Mouse (Mus musculus) megakaryocyte-erythroid progenitor cell, adult 5-6 weeks (primary cell): Measurements from ENCODE around the gene Olfr785. TPM values are rescaled to one million over a fixed set of nuclear protein-coding genes. Genes with fewer than 3 reads are reported as not detected.
"Not testable (repeated sequence)": the region's sequence is repeated elsewhere in the genome, so short reads cannot be mapped to it uniquely, and the experiment has no call there.

Experiments
- ATAC-seq: replicated peaks from 2 replicates; pipeline ENCODE4 v1.8.0; 2016; ENCODE audit warnings: mild to moderate bottlenecking, inconsistent platforms; ENCODE audit not compliant: severe bottlenecking, poor library complexity, low FRiP score, low TSS enrichment
- total RNA-seq, 2 experiments: library from RNA; stranded (forward) in 1 of 2; stranded (reverse) in 1 of 2; fragments of 200-1000, 215-1000 nt in 1 of 2; fragments of >200 nt in 1 of 2; fragmentation: Nextera tagmentation in 1 of 2; gene quantifications; 2 replicates each; pipeline ENCODE4 v1.2.3; 2014 to 2017

Olfr785 gene
- not detected in 2 replicates for total RNA-seq (2014; fragmentation: Nextera tagmentation)
- not detected in 2 replicates for total RNA-seq (2017)

GRCm38 (mm10) chr10:129405126-129405525 lies at the start of gene Olfr785:
TSS of gene Olfr785 (plus strand) at chr10:129405426.
- ATAC-seq: no peak

GRCm38 (mm10) chr10:129356496-129356895 lies 48.7 kb upstream of the Olfr785 start:
- not testable (repeated sequence) for ATAC-seq

- no peak for ATAC-seq
Observed at GRCm38 (mm10) chr10:129357307-129357706, 47.9 kb upstream of the Olfr785 start.

- not testable (repeated sequence) for ATAC-seq
Observed at GRCm38 (mm10) chr10:129374051-129374450, 31.2 kb upstream of the Olfr785 start.

- no peak for ATAC-seq
Observed at GRCm38 (mm10) chr10:129383783-129384182, 21.4 kb upstream of the Olfr785 start, which contains the start of gene Olfr784. TSS of gene Olfr784 (plus strand) at chr10:129384083.

- ATAC-seq: no peak
Observed at GRCm38 (mm10) chr10:129400892-129401291, 4.3 kb upstream of the Olfr785 start.

- no peak for ATAC-seq
Observed at GRCm38 (mm10) chr10:129427006-129427405, 21.8 kb downstream of the Olfr785 start, which contains the start of gene Olfr786. TSS of gene Olfr786 (plus strand) at chr10:129427306.

Other genes starting within 250 kb of the Olfr785 start
- not detected in 2 replicates for gene Olfr771, start 240.7 kb upstream of the Olfr785 start, total RNA-seq (2014; fragmentation: Nextera tagmentation)
- gene Olfr771, start 240.7 kb upstream of the Olfr785 start, total RNA-seq (2017): not detected in 2 replicates
- gene Olfr772, start 227.5 kb upstream of the Olfr785 start, total RNA-seq (2014; fragmentation: Nextera tagmentation): not detected in 2 replicates
- gene Olfr772, start 227.5 kb upstream of the Olfr785 start, total RNA-seq (2017): not detected in 2 replicates
- gene Olfr773, start 218.0 kb upstream of the Olfr785 start, total RNA-seq (2014; fragmentation: Nextera tagmentation): not detected in 2 replicates
- not detected in 2 replicates for gene Olfr773, start 218.0 kb upstream of the Olfr785 start, total RNA-seq (2017)
- gene Olfr774, start 169.2 kb upstream of the Olfr785 start, total RNA-seq (2014; fragmentation: Nextera tagmentation): not detected in 2 replicates
- gene Olfr774, start 169.2 kb upstream of the Olfr785 start, total RNA-seq (2017): not detected in 2 replicates
- not detected in 2 replicates for gene Olfr775, start 157.0 kb upstream of the Olfr785 start, total RNA-seq (2014; fragmentation: Nextera tagmentation)
- not detected in 2 replicates for gene Olfr775, start 157.0 kb upstream of the Olfr785 start, total RNA-seq (2017)
- gene Olfr776, start 146.3 kb upstream of the Olfr785 start, total RNA-seq (2014; fragmentation: Nextera tagmentation): not detected in 2 replicates
- not detected in 2 replicates for gene Olfr776, start 146.3 kb upstream of the Olfr785 start, total RNA-seq (2017)
- not detected in 2 replicates for gene Olfr777, start 133.9 kb upstream of the Olfr785 start, total RNA-seq (2014; fragmentation: Nextera tagmentation)
- not detected in 2 replicates for gene Olfr777, start 133.9 kb upstream of the Olfr785 start, total RNA-seq (2017)
- gene Olfr780, start 87.3 kb upstream of the Olfr785 start, total RNA-seq (2014; fragmentation: Nextera tagmentation): not detected in 2 replicates
- gene Olfr780, start 87.3 kb upstream of the Olfr785 start, total RNA-seq (2017): not detected in 2 replicates
- not detected in 2 replicates for gene Olfr781, start 76.6 kb upstream of the Olfr785 start, total RNA-seq (2014; fragmentation: Nextera tagmentation)
- gene Olfr781, start 76.6 kb upstream of the Olfr785 start, total RNA-seq (2017): not detected in 2 replicates
- not detected in 2 replicates for gene Olfr782, start 56.6 kb upstream of the Olfr785 start, total RNA-seq (2014; fragmentation: Nextera tagmentation)
- not detected in 2 replicates for gene Olfr782, start 56.6 kb upstream of the Olfr785 start, total RNA-seq (2017)
- 0.66 TPM in 1 of 2 replicates, not detected in the other for gene Olfr784, start 21.3 kb upstream of the Olfr785 start, total RNA-seq (2014; fragmentation: Nextera tagmentation)
- gene Olfr784, start 21.3 kb upstream of the Olfr785 start, total RNA-seq (2017): not detected in 2 replicates
- not detected in 2 replicates for gene Olfr786, start 21.9 kb downstream of the Olfr785 start, total RNA-seq (2014; fragmentation: Nextera tagmentation)
- not detected in 2 replicates for gene Olfr786, start 21.9 kb downstream of the Olfr785 start, total RNA-seq (2017)
- gene Olfr787, start 56.4 kb downstream of the Olfr785 start, total RNA-seq (2014; fragmentation: Nextera tagmentation): not detected in 2 replicates
- not detected in 2 replicates for gene Olfr787, start 56.4 kb downstream of the Olfr785 start, total RNA-seq (2017)
- gene Olfr788, start 65.6 kb downstream of the Olfr785 start, total RNA-seq (2014; fragmentation: Nextera tagmentation): not detected in 2 replicates
- gene Olfr788, start 65.6 kb downstream of the Olfr785 start, total RNA-seq (2017): not detected in 2 replicates
- gene Olfr789, start 79.3 kb downstream of the Olfr785 start, total RNA-seq (2014; fragmentation: Nextera tagmentation): not detected in 2 replicates
- not detected in 2 replicates for gene Olfr789, start 79.3 kb downstream of the Olfr785 start, total RNA-seq (2017)
- gene Olfr790, start 93.1 kb downstream of the Olfr785 start, total RNA-seq (2014; fragmentation: Nextera tagmentation): not detected in 2 replicates
- not detected in 2 replicates for gene Olfr790, start 93.1 kb downstream of the Olfr785 start, total RNA-seq (2017)
- not detected in 2 replicates for gene Olfr791, start 116.4 kb downstream of the Olfr785 start, total RNA-seq (2014; fragmentation: Nextera tagmentation)
- gene Olfr791, start 116.4 kb downstream of the Olfr785 start, total RNA-seq (2017): not detected in 2 replicates
- not detected in 2 replicates for gene Olfr792, start 133.7 kb downstream of the Olfr785 start, total RNA-seq (2014; fragmentation: Nextera tagmentation)
- gene Olfr792, start 133.7 kb downstream of the Olfr785 start, total RNA-seq (2017): not detected in 2 replicates
- not detected in 2 replicates for gene Olfr794, start 162.2 kb downstream of the Olfr785 start, total RNA-seq (2014; fragmentation: Nextera tagmentation)
- not detected in 2 replicates for gene Olfr794, start 162.2 kb downstream of the Olfr785 start, total RNA-seq (2017)
- not detected in 2 replicates for gene Olfr796, start 207.1 kb downstream of the Olfr785 start, total RNA-seq (2014; fragmentation: Nextera tagmentation)
- not detected in 2 replicates for gene Olfr796, start 207.1 kb downstream of the Olfr785 start, total RNA-seq (2017)
- not detected in 2 replicates for gene Olfr798, start 222.5 kb downstream of the Olfr785 start, total RNA-seq (2014; fragmentation: Nextera tagmentation)
- not detected in 2 replicates for gene Olfr798, start 222.5 kb downstream of the Olfr785 start, total RNA-seq (2017)
- gene Olfr799, start 232.1 kb downstream of the Olfr785 start, total RNA-seq (2014; fragmentation: Nextera tagmentation): not detected in 2 replicates
- gene Olfr799, start 232.1 kb downstream of the Olfr785 start, total RNA-seq (2017): not detected in 2 replicates